Mouse (Mus musculus): ENCODE data around the gene Gm19426.

Gene Gm19426

DNA sequence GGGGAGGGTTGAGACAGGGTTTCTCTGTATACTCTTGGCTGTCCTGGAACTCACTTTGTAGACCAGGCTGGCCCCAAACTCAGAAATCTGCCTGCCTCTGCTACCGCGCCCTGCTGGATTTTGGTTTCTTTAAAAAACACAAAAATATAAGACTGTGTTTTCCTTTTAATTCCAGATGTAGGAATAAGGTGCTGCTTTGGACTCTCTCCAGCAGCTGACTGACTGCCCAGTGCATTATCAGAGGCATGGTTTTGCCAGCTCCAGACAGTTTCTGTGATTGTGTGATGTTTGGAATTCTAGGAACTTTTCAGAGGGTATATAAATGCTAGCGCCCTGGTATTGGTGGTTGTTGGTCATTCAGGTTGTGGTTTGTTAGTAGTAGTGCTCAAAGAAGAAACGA is 26.1 kb downstream of the Gm19426 start:
- Histone ChIP-seq H3K27me3 (ENCODE audit: control insufficient read depth, insufficient read depth, low read length, poor library complexity, severe bottlenecking) (no peaks in the 10 kb centered on the region), H3K36me3 (ENCODE audit: control insufficient read depth, insufficient read depth, low read length, poor library complexity, severe bottlenecking) (0 out of 2 replicates have a peak, but pooled peaks cover 2% of the 10 kb centered on the region)
- DNase-seq (ENCODE audit: low read depth, low spot score) = no peak

DNA sequence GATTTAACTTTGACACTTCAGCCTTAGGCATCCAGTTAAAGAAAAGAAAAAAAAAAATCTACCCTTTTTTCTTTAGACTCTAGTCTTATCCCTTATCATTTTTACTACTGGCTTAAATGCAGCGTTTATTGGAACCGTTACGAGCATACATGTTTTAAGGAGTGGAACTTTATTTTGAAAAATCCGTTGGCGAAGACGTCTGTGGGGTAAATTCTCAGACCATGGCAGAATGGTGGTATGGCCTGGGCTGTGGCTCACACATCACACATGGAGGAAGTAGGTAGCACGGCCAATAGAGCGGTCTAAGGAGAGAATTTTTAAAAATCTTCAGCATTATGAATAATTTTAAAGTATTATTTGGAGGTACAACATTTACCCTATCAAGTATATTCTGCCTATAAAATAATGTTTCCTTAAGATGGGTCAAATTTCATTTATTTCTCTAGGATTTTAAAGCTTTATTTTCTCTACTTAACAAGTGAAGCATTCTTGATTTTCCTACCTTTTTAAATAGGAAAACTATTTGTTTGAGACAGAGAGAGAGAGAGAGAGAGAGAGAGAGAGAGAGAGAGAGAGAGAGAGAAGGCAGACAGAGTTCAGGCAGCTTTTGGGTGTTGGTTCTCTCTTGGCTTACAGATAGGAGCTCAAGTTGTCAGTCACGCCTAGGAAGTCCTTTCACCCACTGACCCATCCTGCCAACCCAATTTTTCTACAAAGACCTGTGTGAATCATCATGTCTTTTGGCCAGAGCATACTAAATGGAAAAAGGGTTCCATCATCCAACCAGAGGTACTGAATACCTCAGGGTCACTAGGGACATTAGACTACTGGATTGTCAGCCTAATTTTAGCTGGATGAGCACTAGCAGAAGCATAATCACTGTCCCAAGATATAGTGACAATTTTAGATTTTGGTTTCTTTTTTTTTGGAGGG is 26.8 kb downstream of the Gm19426 start:
- Histone ChIP-seq H3K27me3 (ENCODE audit: control insufficient read depth, insufficient read depth, low read length, poor library complexity, severe bottlenecking) (no peaks in the 10 kb centered on the region), H3K36me3 (ENCODE audit: control insufficient read depth, insufficient read depth, low read length, poor library complexity, severe bottlenecking) (0 out of 2 replicates have a peak, but pooled peaks cover 2% of the 10 kb centered on the region)
- DNase-seq (ENCODE audit: low read depth, low spot score) = peak; percentile 34

DNA sequence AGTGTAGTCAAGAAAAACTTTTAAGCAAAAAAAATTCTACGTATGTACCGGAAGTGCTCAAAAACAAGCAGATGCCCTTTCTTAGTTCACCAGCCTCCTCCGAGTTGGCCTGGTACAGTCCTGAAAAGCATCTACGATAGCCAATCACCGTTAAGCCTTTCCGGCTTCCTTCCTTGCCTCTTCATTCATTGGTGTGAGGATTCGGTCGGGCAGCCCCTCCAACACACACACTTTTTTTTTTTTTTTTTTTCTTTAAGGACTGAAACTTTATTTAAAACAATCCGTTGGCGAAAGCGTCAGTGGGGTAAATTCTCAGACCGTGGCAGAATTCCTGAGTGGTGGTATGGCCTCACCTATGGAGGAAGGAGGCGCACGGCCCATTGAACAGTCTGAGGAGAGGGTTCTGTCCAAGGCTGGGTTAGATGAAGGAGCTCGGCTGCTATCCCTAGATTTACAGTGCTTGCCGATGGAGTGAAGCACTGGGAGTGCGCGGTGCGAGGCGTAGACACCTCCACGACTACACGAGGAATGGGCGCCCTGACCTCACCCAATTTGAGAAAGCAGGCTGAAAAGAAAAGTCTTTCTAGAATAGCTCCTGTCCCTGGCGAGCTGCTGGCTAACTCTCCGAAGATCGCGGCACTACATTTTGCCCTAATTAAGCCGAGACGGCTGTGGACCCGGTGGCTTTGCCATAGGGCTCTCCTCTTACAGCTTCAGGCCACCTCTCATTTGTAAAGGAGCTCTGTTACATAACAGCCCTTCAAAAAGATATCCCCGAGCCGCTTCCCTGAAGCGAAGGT is 27.7 kb downstream of the Gm19426 start:
- peak; percentile 97 for DNase-seq (ENCODE audit: low read depth, low spot score)
- Histone ChIP-seq H3K27me3 (ENCODE audit: control insufficient read depth, insufficient read depth, low read length, poor library complexity, severe bottlenecking) (no peaks in the 10 kb centered on the region), H3K36me3 (ENCODE audit: control insufficient read depth, insufficient read depth, low read length, poor library complexity, severe bottlenecking) (0 out of 2 replicates have a peak, but pooled peaks cover under 1% of the 10 kb centered on the region)

DNA sequence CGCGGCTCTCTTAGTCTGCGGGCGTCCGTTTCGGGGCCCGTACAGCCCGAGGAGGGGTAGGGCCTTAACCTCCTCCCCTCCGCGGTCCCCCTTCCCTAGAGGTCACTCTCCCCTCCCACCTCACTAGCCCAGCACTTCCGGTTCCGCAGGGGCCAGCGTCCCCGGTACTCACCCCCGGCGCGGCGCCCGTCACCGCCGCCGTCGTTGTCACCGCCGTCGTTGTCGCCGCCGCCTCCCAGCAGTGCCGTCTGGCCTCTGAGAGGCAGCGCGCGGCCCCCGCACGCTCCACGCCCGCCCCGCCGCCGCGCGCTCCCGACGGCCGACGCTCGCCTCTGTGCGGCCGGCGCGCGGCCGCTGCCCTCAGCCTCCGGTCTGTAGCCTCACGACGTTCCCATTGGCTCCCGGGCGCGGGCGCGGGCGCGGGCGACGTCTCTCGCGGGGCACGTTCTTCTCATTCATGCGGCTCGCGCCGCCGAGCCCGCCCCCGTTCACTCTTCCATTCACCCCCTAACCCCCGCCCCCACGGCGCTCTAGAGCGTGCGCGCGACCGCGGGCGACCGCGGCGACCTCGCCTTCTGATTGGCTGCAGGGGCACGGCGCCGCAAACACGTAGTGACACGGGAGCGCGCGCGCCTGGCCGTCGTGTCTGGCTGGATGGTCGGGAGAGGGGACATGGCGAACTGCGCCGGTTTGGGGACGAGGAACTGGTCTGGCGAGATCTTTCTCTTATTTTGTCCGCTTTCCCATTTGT is 28.5 kb downstream of the Gm19426 start, which contains the start of gene Zdhhc5:
Gene Zdhhc5 (minus strand): TSS at position 370 of the 751 bp plus-strand sequence.
- H3K27me3 ChIP-seq (ENCODE audit: control insufficient read depth, insufficient read depth, low read length, poor library complexity, severe bottlenecking) = no peaks in the 10 kb centered on the region
- DNase-seq (ENCODE audit: low read depth, low spot score) = peak; percentile 99

DNA sequence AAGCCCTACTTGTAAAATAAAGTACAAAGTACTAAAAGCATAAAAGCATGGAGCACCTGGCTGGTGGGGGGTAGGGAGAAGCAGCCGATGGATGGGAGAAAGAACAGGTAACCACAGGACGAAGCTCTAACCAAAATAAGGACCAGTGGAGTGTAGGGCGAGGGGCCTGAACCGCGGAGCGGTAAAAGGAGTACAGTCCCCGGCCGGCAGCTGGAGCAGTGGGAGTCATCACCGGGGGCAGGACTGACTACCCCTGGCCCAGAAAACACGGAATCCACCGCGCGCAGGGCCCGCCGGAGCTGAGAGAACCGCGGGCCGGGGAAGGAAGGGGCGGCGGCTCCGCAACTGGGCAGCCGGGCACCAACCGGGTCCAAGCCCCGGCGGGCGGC is 29.0 kb downstream of the Gm19426 start:
- 0 out of 2 replicates have a peak, but pooled peaks cover 4% of the 10 kb centered on the region for H3K36me3 ChIP-seq (ENCODE audit: control insufficient read depth, insufficient read depth, low read length, poor library complexity, severe bottlenecking)
- DNase-seq (ENCODE audit: low read depth, low spot score) = no peak
- no peaks in the 10 kb centered on the region for H3K27me3 ChIP-seq (ENCODE audit: control insufficient read depth, insufficient read depth, low read length, poor library complexity, severe bottlenecking)

More for the DNA sequence above, 28.5 kb downstream of the Gm19426 start, which contains the start of gene Zdhhc5:
- H3K36me3 ChIP-seq (ENCODE audit: control insufficient read depth, insufficient read depth, low read length, poor library complexity, severe bottlenecking) = 0 out of 2 replicates have a peak, but pooled peaks cover 4% of the 10 kb centered on the region

DNA sequence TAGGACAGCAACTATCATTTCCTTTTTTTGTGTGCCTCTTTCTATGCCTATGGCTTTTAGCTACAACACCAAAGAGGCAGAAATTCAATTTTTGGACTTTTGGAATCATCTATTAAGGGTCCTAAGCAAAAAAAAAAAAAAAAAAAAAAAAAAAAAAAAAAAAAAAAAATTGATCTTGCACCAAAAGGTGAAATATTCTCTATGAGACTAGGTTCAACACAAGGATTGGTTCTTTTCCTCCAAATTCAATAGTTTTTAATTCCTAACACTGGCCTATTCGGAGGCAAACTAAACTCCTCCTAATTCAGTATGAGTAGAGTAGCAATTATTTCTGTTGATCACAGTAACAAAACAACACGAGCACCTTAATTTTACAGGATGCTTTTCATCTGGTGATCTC is 31.6 kb downstream of the Gm19426 start:
- Histone ChIP-seq H3K36me3 (ENCODE audit: control insufficient read depth, insufficient read depth, low read length, poor library complexity, severe bottlenecking) (0 out of 2 replicates have a peak, but pooled peaks cover 6% of the 10 kb centered on the region), H3K27me3 (ENCODE audit: control insufficient read depth, insufficient read depth, low read length, poor library complexity, severe bottlenecking) (no peaks in the 10 kb centered on the region)
- DNase-seq (ENCODE audit: low read depth, low spot score) = no peak

DNA sequence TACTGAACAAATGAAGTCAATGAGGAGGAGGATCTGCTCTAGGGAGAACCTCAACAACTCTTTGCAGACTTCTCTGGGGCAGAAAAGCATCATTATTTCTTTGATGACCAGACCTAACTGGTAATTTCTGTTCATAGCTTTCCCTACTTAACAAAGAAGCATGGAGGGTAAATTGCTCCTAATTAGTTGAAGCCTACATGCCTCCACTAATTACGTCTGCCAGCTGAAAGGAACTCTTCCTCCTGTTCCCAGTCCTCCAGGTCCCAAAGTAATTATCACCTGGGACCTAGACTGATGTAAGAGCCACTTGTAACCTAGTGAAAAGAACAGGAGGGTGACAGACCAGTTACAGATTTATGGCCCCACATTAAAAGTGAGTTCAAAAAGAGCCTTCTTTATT is 35.9 kb downstream of the Gm19426 start:
- no peak for DNase-seq (ENCODE audit: low read depth, low spot score)
- H3K36me3 ChIP-seq (ENCODE audit: control insufficient read depth, insufficient read depth, low read length, poor library complexity, severe bottlenecking) = peaks cover 12% of the 10 kb centered on the region; the same call in 1 of the 2 replicates
- H3K27me3 ChIP-seq (ENCODE audit: control insufficient read depth, insufficient read depth, low read length, poor library complexity, severe bottlenecking) = no peaks in the 10 kb centered on the region

DNA sequence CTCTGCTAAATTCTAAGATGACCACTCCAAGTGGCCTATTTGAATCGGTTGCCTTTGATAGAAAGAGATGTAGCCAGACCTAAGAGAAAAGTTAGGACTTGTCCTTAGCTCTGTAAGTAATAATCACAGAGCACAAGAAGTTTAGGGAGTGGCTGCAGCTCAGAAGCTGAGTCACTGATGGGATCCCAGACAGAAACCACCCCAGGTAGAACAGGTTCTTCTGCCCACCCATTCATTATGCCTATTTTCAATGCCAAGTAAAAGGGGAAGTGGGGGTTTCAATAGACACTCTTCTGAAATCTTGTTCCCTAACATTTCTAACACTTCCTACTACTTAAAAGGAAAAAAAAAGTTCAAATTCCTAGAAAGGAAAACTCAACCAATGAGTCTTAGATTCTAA is 38.2 kb downstream of the Gm19426 start:
- peak; percentile 30 for DNase-seq (ENCODE audit: low read depth, low spot score)

DNA sequence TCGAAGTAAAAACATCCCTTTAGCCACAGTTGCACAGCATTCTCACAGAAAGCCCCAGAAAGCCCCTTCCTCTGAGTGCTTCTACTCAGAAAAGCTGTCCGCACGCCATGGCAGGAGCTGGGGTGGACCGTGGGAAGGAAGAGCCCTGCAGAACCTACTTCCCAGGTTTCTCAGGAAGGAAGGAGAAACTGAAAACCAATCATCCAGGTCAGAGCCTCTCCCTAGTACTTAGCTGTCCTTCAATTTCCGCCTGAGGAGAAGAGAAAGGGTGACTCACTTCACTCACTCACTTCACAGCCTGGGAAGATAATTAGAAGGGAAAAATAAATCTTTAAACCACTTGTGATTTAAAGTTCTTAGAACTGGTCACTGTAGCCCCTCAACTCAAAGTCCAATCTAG is 39.1 kb downstream of the Gm19426 start:
- DNase-seq (ENCODE audit: low read depth, low spot score) = no peak
- Histone ChIP-seq H3K27me3 (ENCODE audit: control insufficient read depth, insufficient read depth, low read length, poor library complexity, severe bottlenecking) (no peaks in the 10 kb centered on the region), H3K36me3 (ENCODE audit: control insufficient read depth, insufficient read depth, low read length, poor library complexity, severe bottlenecking) (peaks cover 10% of the 10 kb centered on the region; the same call in 1 of the 2 replicates)

More for the DNA sequence above, 38.2 kb downstream of the Gm19426 start:
- no peaks in the 10 kb centered on the region for H3K27me3 ChIP-seq (ENCODE audit: control insufficient read depth, insufficient read depth, low read length, poor library complexity, severe bottlenecking)
- peaks cover 10% of the 10 kb centered on the region; the same call in 1 of the 2 replicates for H3K36me3 ChIP-seq (ENCODE audit: control insufficient read depth, insufficient read depth, low read length, poor library complexity, severe bottlenecking)

DNA sequence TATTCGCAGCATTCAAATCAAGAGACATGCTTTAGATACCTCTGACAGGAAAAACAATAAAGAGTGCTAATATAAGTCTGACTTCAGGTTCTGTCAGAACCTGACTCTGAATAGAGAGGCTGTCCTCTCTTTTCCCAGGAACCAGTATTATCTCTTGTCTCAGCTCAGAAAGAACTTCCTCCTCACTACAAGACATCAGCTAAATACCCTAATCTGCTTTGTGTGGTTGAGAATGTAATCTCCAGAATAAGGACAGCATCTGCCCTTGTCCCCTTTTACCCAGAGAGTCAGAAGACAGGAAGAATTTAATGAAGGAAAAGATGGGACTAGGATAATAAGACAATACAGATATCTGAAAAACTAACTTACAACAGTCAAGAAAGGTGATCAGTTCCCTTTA is 40.0 kb downstream of the Gm19426 start:
- Histone ChIP-seq H3K27me3 (ENCODE audit: control insufficient read depth, insufficient read depth, low read length, poor library complexity, severe bottlenecking) (no peaks in the 10 kb centered on the region), H3K36me3 (ENCODE audit: control insufficient read depth, insufficient read depth, low read length, poor library complexity, severe bottlenecking) (peaks cover 11% of the 10 kb centered on the region; the same call in 1 of the 2 replicates)
- DNase-seq (ENCODE audit: low read depth, low spot score) = no peak

DNA sequence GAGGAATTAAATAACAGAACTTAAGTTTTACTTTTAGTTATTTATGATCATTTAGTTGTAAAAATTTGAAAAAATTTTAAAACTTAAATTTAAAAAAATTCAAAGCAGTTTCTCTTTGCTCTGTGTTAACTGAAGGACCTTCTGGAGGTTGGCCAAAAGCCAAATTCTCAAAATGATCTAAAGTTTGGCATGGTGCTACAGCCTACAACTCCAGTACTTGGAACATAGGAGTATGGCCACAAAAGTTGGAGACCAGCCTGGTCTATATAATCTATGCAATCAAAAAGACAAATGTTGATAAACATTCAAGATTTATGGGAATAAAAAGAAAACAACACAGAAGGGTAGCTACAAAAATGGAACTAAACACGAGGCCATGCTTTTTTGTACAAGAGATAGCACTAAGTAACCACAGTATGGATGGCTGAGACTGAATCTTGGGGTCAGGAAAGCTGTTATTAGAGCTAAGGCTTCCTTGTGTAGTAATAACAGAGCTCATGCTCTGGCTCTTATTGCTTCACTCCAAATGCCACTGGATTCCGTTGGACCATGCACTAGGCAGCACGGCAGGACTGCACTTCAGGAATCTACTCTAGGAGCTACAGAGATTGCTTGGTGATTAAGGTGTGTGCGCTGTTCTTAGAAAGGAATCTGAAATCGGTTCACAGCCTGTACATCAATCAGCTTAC is 48.3 kb downstream of the Gm19426 start:
- Histone ChIP-seq H3K36me3 (ENCODE audit: control insufficient read depth, insufficient read depth, low read length, poor library complexity, severe bottlenecking) (peaks cover 12% of the 10 kb centered on the region), H3K27me3 (ENCODE audit: control insufficient read depth, insufficient read depth, low read length, poor library complexity, severe bottlenecking) (no peaks in the 10 kb centered on the region)
- no peak for DNase-seq (ENCODE audit: low read depth, low spot score)

All from splenic B cell, adult 2 months (primary cell).